Mouse (Mus musculus) kidney, postnatal 0 days (tissue): ENCODE results near the gene Gm49378. TPM values are rescaled to one million over a fixed set of nuclear protein-coding genes. Genes with fewer than 3 reads are reported as not detected.
A peak's percentile ranks its signal among the peaks of the same experiment; 100 is the strongest.

ENCODE experiments used
- ATAC-seq: fragments of 200-750 bp; cut with Nextera tagmentation; replicated peaks from 2 replicates; pipeline ENCODE4 v1.8.0; 2017; ENCODE audit warnings: low read depth, moderate number of reproducible peaks, moderate TSS enrichment, moderate library complexity; ENCODE audit not compliant: low FRiP score
- DNase-seq: peaks from one replicate; pipeline ENCODE4 v3.0.0-alpha.2; 2016; ENCODE audit warnings: low spot score
- H3K27ac ChIP-seq: fragments of 300-500 bp; sonication (generic); 2 replicates; pipeline ENCODE4 v1.5.1; 2014; ENCODE audit warnings: mild to moderate bottlenecking
- H3K27me3 ChIP-seq: fragments of 300-500 bp; sonication (generic); 2 replicates; pipeline ENCODE4 v1.6.1; 2014; ENCODE audit warnings: low read length, mixed read lengths; ENCODE audit not compliant: insufficient read depth
- H3K36me3 ChIP-seq: fragments of 300-500 bp; sonication (generic); 2 replicates; pipeline ENCODE4 v1.6.1; 2014; ENCODE audit warnings: low read length, mixed read lengths; ENCODE audit not compliant: insufficient read depth
- H3K4me1 ChIP-seq: fragments of 300-500 bp; sonication (generic); replicated peaks from 2 replicates; pipeline ENCODE4 v1.6.1; 2014; ENCODE audit warnings: antibody characterized with exemption, low read length, mixed read lengths; ENCODE audit not compliant: insufficient read depth
- H3K4me2 ChIP-seq: fragments of 300-500 bp; sonication (generic); 2 replicates; pipeline ENCODE4 v1.6.1; 2014; ENCODE audit warnings: mild to moderate bottlenecking, low read length, moderate library complexity, mixed read lengths
- H3K4me3 ChIP-seq: fragments of 300-500 bp; sonication (generic); replicated peaks from 2 replicates; pipeline ENCODE4 v1.5.1; 2014; ENCODE audit warnings: low read depth, low read length
- H3K9ac ChIP-seq: fragments of 300-500 bp; sonication (generic); 2 replicates; pipeline ENCODE4 v1.6.1; 2014; ENCODE audit warnings: low read depth, low read length
- H3K9me3 ChIP-seq: fragments of 300-500 bp; sonication (generic); replicated peaks from 2 replicates; pipeline ENCODE4 v1.6.1; 2016; ENCODE audit warnings: low read length, inconsistent platforms, mixed read lengths
- CTCF ChIP-seq: IDR thresholded peaks from 2 replicates; pipeline ENCODE4 v1.5.1; 2016; ENCODE audit warnings: antibody characterized with exemption, low read depth, mild to moderate bottlenecking, moderate library complexity
- WGBS: fragments of 180-500 bp; shearing (Covaris S2); extraction: QIAGEN DNeasy Blood & Tissue Kit; methylation state at CpG from one replicate; pipeline ENCODE4 v1.1.7; 2014; 5-methylcytosine and 5-hydroxymethylcytosine counted together
- polyA plus RNA-seq: library from polyadenylated mRNA; unstranded; fragments of >200 nt; fragmentation: Nextera tagmentation; extraction: Ambion mirVana; gene quantifications from 2 replicates; pipeline ENCODE4 v1.2.1, GENCODE M21; 2015

Gene Gm49378
- polyA plus RNA-seq, 1 experiment from 2014 or later, result 1.8 TPM

DNA sequence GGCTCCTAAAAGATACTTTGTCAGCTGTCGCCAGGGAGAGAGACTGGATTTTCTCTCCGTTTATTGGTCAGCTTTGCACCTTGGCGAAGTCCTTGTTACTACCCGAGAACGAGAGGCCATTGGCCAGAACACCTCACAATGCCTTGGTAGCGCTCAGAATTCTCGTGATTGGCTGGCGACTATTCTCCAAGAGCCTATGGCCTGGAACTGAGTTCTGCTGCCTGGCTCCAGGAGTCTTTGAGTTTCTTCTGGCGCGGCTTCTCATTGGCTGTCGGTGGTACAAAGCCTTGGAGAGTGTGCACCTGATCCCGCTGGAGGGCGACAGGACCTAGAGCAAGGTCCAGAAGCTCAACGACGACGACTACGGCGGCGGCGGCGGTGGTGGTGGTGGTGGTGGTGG is 19.9 kb downstream of the Gm49378 start, which contains the start of gene Rec8:
TSS of gene Rec8 (plus strand) at position 216 of the 400 bp plus-strand sequence.
- 19% methylated on average over 21 of the region's 21 CpGs for WGBS

DNA sequence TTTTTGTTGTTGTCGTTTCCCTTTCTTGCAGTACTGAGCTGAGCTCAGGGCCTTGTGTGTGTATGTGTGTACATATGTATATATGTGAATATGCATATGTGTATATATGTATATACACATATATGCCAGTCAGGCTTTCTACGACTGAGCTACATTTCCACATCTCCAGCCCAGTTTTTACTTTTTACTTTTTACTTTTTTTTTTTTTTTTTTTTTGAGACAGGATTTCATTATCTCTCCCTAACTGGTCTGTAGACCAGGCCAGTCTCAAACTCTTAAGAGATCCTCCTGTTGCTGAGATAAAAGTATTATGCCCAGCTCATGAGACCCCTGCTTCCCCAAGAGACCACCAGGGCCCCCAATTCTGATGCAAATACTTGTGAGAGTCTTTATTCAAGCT is 20.9 kb downstream of the Gm49378 start:
- TF ChIP-seq CTCF, result no peak
- no peaks in the 10 kb centered on the region for H3K36me3 ChIP-seq
- DNase-seq (no peak), ATAC-seq (no peak)
- no peak overlapping the region for H3K4me2 ChIP-seq
- no peaks in the 10 kb centered on the region for H3K4me1 ChIP-seq
- no peaks in the 10 kb centered on the region for H3K9me3 ChIP-seq
- 80% methylated on average over 2 of the region's 2 CpGs for WGBS
- no peak overlapping the region for H3K9ac ChIP-seq
- no peak overlapping the region for H3K4me3 ChIP-seq
- H3K27me3 ChIP-seq, result no peaks in the 10 kb centered on the region
- 0 out of 2 replicates have a peak overlapping the region, but pooled peaks have one; percentile 13 for H3K27ac ChIP-seq

More for the DNA sequence above, 19.9 kb downstream of the Gm49378 start, which contains the start of gene Rec8:
- Histone ChIP-seq H3K4me3 (peak within 1 kb of the TSS; percentile 15; the same call in 1 of the 2 replicates), H3K27me3 (no peaks in the 10 kb centered on the region), H3K36me3 (no peaks in the 10 kb centered on the region), H3K4me1 (no peaks in the 10 kb centered on the region), H3K9me3 (no peaks in the 10 kb centered on the region), H3K4me2 (peak within 1 kb of the TSS; percentile 51), H3K27ac (0 out of 2 replicates have a peak within 1 kb of the TSS, but pooled peaks have one; percentile 13), H3K9ac (no peak within 1 kb of the TSS)
- TF ChIP-seq CTCF, result peak; percentile 44
- DNase-seq, result peak; percentile 77
- peak; percentile 89 for ATAC-seq

DNA sequence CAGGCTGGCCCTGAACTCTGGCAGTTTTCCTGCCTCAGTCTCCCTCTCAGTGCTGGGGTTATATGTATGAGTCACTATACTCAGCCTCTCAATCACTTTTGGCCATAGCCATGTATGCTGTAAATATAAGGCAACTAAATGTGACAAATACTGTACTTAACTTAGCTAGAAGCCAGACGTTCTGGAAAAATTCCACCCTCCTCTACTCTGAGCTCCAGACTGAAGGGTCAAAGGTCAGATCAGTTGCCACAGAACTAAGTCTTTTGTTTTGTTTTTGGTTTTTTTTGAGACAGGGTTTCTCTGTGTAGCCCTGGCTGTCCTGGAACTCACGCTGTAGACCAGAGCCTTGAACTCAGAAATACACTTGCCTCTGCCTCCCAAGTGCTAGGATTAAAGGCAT is 21.8 kb downstream of the Gm49378 start:
- WGBS, result 32% methylated on average over 2 of the region's 2 CpGs
- H3K4me1 ChIP-seq, result no peaks in the 10 kb centered on the region
- DNase-seq (peak; percentile 21), ATAC-seq (no peak)
- H3K27me3 ChIP-seq, result no peaks in the 10 kb centered on the region
- H3K27ac ChIP-seq, result no peak overlapping the region
- no peak overlapping the region for H3K4me3 ChIP-seq
- no peak for TF ChIP-seq CTCF
- no peaks in the 10 kb centered on the region for H3K36me3 ChIP-seq
- H3K9me3 ChIP-seq, result no peaks in the 10 kb centered on the region
- H3K4me2 ChIP-seq, result no peak overlapping the region
- no peak overlapping the region for H3K9ac ChIP-seq

DNA sequence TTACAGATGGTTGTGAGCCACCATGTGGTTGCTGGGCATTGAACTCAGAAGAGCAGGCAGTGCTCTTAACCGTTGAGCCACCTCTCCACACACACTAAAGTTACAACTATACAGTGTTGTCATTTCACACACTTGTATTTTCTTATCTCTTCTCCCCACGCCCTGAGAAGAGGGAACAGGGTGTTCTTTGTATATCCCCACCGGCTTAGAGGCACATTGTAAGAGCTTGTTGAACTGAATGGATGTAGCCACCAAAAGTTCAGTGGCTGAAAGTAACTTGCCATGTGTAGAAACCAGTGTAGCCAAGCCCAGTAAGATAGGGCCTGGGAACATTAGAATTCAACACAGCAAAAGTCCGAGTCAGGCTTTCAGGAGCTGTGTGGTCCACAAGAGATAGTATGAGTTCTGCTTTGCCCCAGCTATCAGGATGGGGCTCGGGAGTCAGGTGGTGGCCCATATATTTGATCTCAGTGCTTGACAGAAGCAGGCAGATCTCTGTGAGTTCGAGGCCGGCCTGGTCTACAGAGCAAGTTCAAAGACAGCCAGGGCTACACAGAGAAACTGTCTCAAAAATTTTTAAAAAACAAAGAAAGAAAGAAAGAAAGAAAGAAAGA is 23.0 kb downstream of the Gm49378 start:
- Histone ChIP-seq H3K9me3 (no peaks in the 10 kb centered on the region), H3K4me2 (no peak overlapping the region), H3K36me3 (peaks cover 9% of the 10 kb centered on the region; the same call in 1 of the 2 replicates), H3K4me1 (no peaks in the 10 kb centered on the region), H3K9ac (no peak overlapping the region), H3K4me3 (no peak overlapping the region), H3K27ac (no peak overlapping the region), H3K27me3 (no peaks in the 10 kb centered on the region)
- WGBS, result 87% methylated on average over 7 of the region's 7 CpGs
- DNase-seq (no peak), ATAC-seq (no peak)
- no peak for TF ChIP-seq CTCF

DNA sequence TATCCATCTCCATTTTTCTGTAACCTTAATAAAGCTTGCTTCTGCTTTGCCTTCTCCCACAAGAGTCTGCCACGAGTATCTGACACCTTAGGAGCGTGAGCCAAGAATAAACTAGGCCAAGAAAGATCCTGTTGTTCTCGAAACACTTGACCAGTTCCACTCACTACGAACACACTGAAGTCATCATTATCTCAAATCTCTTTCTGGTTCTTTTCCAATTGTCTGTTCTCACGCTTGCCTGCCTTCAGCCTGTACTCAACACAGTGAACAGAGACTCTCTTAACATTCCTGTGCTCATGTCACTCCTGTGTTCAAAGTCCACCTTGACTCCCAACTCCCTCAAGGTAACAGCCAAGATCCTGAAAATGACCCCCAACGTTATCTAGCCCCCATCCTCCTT is 24.3 kb downstream of the Gm49378 start:
- TF ChIP-seq CTCF, result no peak
- Histone ChIP-seq H3K9ac (no peak overlapping the region), H3K4me3 (no peak overlapping the region), H3K4me1 (no peaks in the 10 kb centered on the region), H3K27me3 (no peaks in the 10 kb centered on the region), H3K36me3 (peaks cover 21% of the 10 kb centered on the region), H3K4me2 (no peak overlapping the region), H3K9me3 (no peaks in the 10 kb centered on the region), H3K27ac (no peak overlapping the region)
- ATAC-seq (no peak), DNase-seq (peak; percentile 3)
- WGBS, result 54% methylated on average over 6 of the region's 6 CpGs

DNA sequence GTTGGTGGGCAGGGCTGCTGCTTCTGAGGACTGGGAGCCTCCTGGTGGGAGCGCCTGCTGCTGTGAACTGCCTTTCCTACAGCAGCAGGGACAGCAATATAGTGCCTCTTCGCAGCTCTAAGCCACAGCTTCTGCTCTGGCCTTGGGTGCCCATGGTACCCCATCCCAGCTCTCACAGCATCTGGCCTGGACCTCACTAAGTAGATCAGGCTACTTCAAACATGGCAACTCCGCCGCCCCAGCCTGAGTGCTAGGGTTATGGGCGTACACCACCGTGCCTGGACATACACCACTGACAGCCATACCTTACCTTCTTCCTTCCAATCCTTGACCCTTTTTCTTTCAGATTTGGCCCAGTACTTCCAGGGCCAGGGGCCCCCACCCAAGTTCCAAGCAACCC is 29.4 kb downstream of the Gm49378 start:
- WGBS, result 93% methylated on average over 6 of the region's 6 CpGs
- Histone ChIP-seq H3K36me3 (peaks cover 36% of the 10 kb centered on the region), H3K9me3 (no peaks in the 10 kb centered on the region), H3K27me3 (no peaks in the 10 kb centered on the region), H3K4me2 (no peak overlapping the region), H3K9ac (no peak overlapping the region), H3K4me3 (no peak overlapping the region), H3K4me1 (peaks cover 8% of the 10 kb centered on the region), H3K27ac (no peak overlapping the region)
- DNase-seq, result no peak
- ATAC-seq, result no peak
- TF ChIP-seq CTCF, result no peak
